Mouse (Mus musculus) neural tube, embryonic 11.5 days (tissue): Measurements from ENCODE around the gene Mrm2. TPM values are rescaled to one million over a fixed set of nuclear protein-coding genes. Genes with fewer than 3 reads are reported as not detected.

Experiments
- ATAC-seq: fragments of 200-750 bp; cut with Nextera tagmentation; 2 replicates; pipeline ENCODE4 v1.8.0; 2017; ENCODE audit warnings: moderate number of reproducible peaks, mild to moderate bottlenecking, moderate TSS enrichment, moderate library complexity; ENCODE audit not compliant: insufficient read depth, low FRiP score, low TSS enrichment
- DNase-seq: peaks from one replicate; pipeline ENCODE4 v3.0.0-alpha.2; 2015; ENCODE audit warnings: low spot score
- H3K27ac ChIP-seq: fragments of 300-500 bp; sonication (generic); 2 replicates; pipeline ENCODE4 v1.5.1; 2014; ENCODE audit warnings: low read depth, mild to moderate bottlenecking, low read length
- H3K27me3 ChIP-seq: fragments of 300-500 bp; sonication (generic); 2 replicates; pipeline ENCODE4 v1.6.1; 2014; ENCODE audit warnings: mild to moderate bottlenecking, low read length, mixed read lengths; ENCODE audit not compliant: control insufficient read depth, insufficient read depth
- H3K36me3 ChIP-seq: fragments of 300-500 bp; sonication (generic); 2 replicates; pipeline ENCODE4 v1.6.1; 2014; ENCODE audit warnings: mild to moderate bottlenecking, low read length, moderate library complexity, mixed read lengths; ENCODE audit not compliant: control insufficient read depth, insufficient read depth
- H3K4me1 ChIP-seq: fragments of 300-500 bp; sonication (generic); 2 replicates; pipeline ENCODE4 v1.6.1; 2014; ENCODE audit warnings: low read length, mixed read lengths; ENCODE audit not compliant: control insufficient read depth, insufficient read depth
- H3K4me2 ChIP-seq: fragments of 300-500 bp; sonication (generic); 2 replicates; pipeline ENCODE4 v1.6.1; 2014; ENCODE audit warnings: low read depth, mild to moderate bottlenecking, moderate library complexity
- H3K4me3 ChIP-seq: fragments of 300-500 bp; sonication (generic); 2 replicates; pipeline ENCODE4 v1.5.1; 2014; ENCODE audit warnings: low read depth, low read length
- H3K9ac ChIP-seq: fragments of 300-500 bp; sonication (generic); 2 replicates; pipeline ENCODE4 v1.6.1; 2014; ENCODE audit warnings: mild to moderate bottlenecking, low read length
- H3K9me3 ChIP-seq: fragments of 300-500 bp; sonication (generic); 2 replicates; pipeline ENCODE4 v1.6.1; 2016; ENCODE audit warnings: low read length; ENCODE audit not compliant: control insufficient read depth
- WGBS: fragments of 180-500 bp; shearing (Covaris S2); extraction: QIAGEN DNeasy Blood & Tissue Kit; methylation state at CpG from one replicate; pipeline ENCODE4 v1.1.7; 2014; 5-methylcytosine and 5-hydroxymethylcytosine counted together
- polyA plus RNA-seq: library from polyadenylated mRNA; unstranded; fragments of >200 nt; fragmentation: Nextera tagmentation; extraction: Ambion mirVana; gene quantifications from 2 replicates; pipeline ENCODE4 v1.2.1, GENCODE M21; 2014

The Mrm2 gene
- polyA plus RNA-seq, 1 experiment from 2014 or later = 20.1 TPM

- Histone ChIP-seq H3K4me2 (no peak overlapping the region), H3K36me3 (peaks cover 10% of the 10 kb centered on the region), H3K27ac (no peak overlapping the region), H3K4me3 (no peak overlapping the region), H3K9me3 (no peaks in the 10 kb centered on the region), H3K4me1 (no peaks in the 10 kb centered on the region), H3K27me3 (no peaks in the 10 kb centered on the region), H3K9ac (no peak overlapping the region)
- ATAC-seq (no peak), DNase-seq (peak; percentile 63)
- WGBS = 83% methylated on average over 1 of the region's 1 CpGs
These were observed 39.5 kb downstream of the Mrm2 start for GRCm38 (mm10) chr5:140292152-140292551.

GRCm38 (mm10) chr5:140289161-140289560, 42.5 kb downstream of the Mrm2 start:
- Histone ChIP-seq H3K27me3 (no peaks in the 10 kb centered on the region), H3K9me3 (no peaks in the 10 kb centered on the region), H3K4me1 (no peaks in the 10 kb centered on the region), H3K36me3 (peaks cover 7% of the 10 kb centered on the region), H3K4me3 (no peak overlapping the region), H3K27ac (no peak overlapping the region), H3K9ac (no peak overlapping the region), H3K4me2 (no peak overlapping the region)
- no peak for DNase-seq
- whole genome bisulfite sequencing = 92% methylated on average over 2 of the region's 2 CpGs
- no peak for ATAC-seq

- no peak for ATAC-seq
These were observed 43.4 kb downstream of the Mrm2 start for GRCm38 (mm10) chr5:140288287-140288686.

GRCm38 (mm10) chr5:140284761-140285160, 46.9 kb downstream of the Mrm2 start:
- Histone ChIP-seq H3K9me3 (no peaks in the 10 kb centered on the region), H3K36me3 (peaks cover 2% of the 10 kb centered on the region; the same call in 1 of the 2 replicates), H3K4me3 (no peak overlapping the region), H3K4me1 (no peaks in the 10 kb centered on the region), H3K27me3 (no peaks in the 10 kb centered on the region), H3K27ac (no peak overlapping the region), H3K9ac (no peak overlapping the region), H3K4me2 (no peak overlapping the region)
- ATAC-seq = no peak
- WGBS = 88% methylated on average over 2 of the region's 2 CpGs
- DNase-seq = no peak

More at GRCm38 (mm10) chr5:140288287-140288686, 43.4 kb downstream of the Mrm2 start:
- Histone ChIP-seq H3K9me3 (no peaks in the 10 kb centered on the region), H3K27me3 (no peaks in the 10 kb centered on the region), H3K36me3 (peaks cover 6% of the 10 kb centered on the region), H3K4me2 (no peak overlapping the region), H3K4me3 (no peak overlapping the region), H3K9ac (no peak overlapping the region), H3K27ac (no peak overlapping the region), H3K4me1 (no peaks in the 10 kb centered on the region)
- DNase-seq = no peak
- WGBS = 89% methylated on average over 3 of the region's 3 CpGs

- no peak overlapping the region for H3K9ac ChIP-seq
- H3K9me3 ChIP-seq = no peaks in the 10 kb centered on the region
- WGBS = 95% methylated on average over 2 of the region's 2 CpGs
- H3K27me3 ChIP-seq = no peaks in the 10 kb centered on the region
- no peak for ATAC-seq
- DNase-seq = no peak
- no peaks in the 10 kb centered on the region for H3K4me1 ChIP-seq
- no peak overlapping the region for H3K4me2 ChIP-seq
- H3K27ac ChIP-seq = no peak overlapping the region
- H3K4me3 ChIP-seq = no peak overlapping the region
- peaks cover 2% of the 10 kb centered on the region; the same call in 1 of the 2 replicates for H3K36me3 ChIP-seq
These were observed 47.7 kb downstream of the Mrm2 start for GRCm38 (mm10) chr5:140284011-140284410.

- ATAC-seq (no peak), DNase-seq (no peak)
- Histone ChIP-seq H3K9ac (no peak overlapping the region), H3K27me3 (no peaks in the 10 kb centered on the region), H3K9me3 (no peaks in the 10 kb centered on the region), H3K4me3 (no peak overlapping the region), H3K36me3 (0 out of 2 replicates have a peak, but pooled peaks cover 2% of the 10 kb centered on the region), H3K4me2 (no peak overlapping the region), H3K4me1 (no peaks in the 10 kb centered on the region), H3K27ac (no peak overlapping the region)
- 97% methylated on average over 3 of the region's 3 CpGs for WGBS
These were observed 48.8 kb downstream of the Mrm2 start for GRCm38 (mm10) chr5:140282900-140283299.

GRCm38 (mm10) chr5:140282376-140282775, 49.3 kb downstream of the Mrm2 start:
- DNase-seq = no peak
- H3K27ac ChIP-seq = no peak overlapping the region
- ATAC-seq = no peak
- no peak overlapping the region for H3K9ac ChIP-seq
- H3K4me3 ChIP-seq = no peak overlapping the region
- H3K4me2 ChIP-seq = no peak overlapping the region
- 85% methylated on average over 8 of the region's 8 CpGs for WGBS
- H3K9me3 ChIP-seq = no peaks in the 10 kb centered on the region
- 0 out of 2 replicates have a peak, but pooled peaks cover 2% of the 10 kb centered on the region for H3K36me3 ChIP-seq
- H3K27me3 ChIP-seq = no peaks in the 10 kb centered on the region
- H3K4me1 ChIP-seq = no peaks in the 10 kb centered on the region

GRCm38 (mm10) chr5:140280205-140280604, 51.5 kb downstream of the Mrm2 start:
- Histone ChIP-seq H3K9ac (no peak overlapping the region), H3K4me1 (no peaks in the 10 kb centered on the region), H3K9me3 (no peaks in the 10 kb centered on the region), H3K4me2 (no peak overlapping the region), H3K36me3 (peaks cover 2% of the 10 kb centered on the region; the same call in 1 of the 2 replicates), H3K4me3 (no peak overlapping the region), H3K27ac (no peak overlapping the region), H3K27me3 (no peaks in the 10 kb centered on the region)
- 76% methylated on average over 9 of the region's 9 CpGs for WGBS
- no peak for DNase-seq
- no peak for ATAC-seq
